Mouse (Mus musculus): ENCODE data around the gene Abhd16a. TPM values are rescaled to one million over a fixed set of nuclear protein-coding genes. Genes with fewer than 3 reads are reported as not detected.

Gene Abhd16a
- polyA plus RNA-seq, 1 experiment from 2014 or later, result 86.9 TPM

DNA sequence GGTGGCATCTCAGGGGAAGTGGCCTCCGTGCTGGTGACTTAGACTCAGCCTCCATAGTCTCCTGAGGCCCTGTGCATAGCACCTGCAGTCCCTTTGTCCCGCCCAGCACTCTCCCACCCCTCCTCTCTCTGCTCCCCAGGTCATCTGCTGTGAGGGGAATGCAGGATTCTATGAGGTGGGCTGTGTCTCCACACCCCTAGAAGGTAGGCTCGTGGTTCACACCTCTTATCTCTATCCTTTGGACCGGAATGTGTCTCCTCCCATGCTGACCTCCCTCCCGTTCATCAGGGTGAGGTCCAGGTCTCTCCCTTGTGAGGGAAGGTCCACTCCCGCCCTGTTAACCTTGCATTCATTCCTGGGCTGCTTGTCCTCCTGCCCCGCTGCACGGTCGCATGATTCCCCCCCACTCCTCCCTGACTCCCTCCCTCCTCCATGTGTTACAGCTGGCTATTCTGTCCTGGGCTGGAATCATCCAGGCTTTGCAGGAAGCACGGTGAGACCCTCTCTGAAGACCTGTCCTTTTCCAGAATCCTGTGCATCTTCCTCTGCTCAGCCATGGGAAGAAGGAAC lies 11.2 kb downstream of the Abhd16a start:
- Histone ChIP-seq H3K36me3 (peaks cover 90% of the 10 kb centered on the region), H3K9me3 (no peaks in the 10 kb centered on the region), H3K4me1 (replicated peaks) (no peaks in the 10 kb centered on the region), H3K9ac (peak overlapping the region; percentile 19; the same call in 1 of the 2 replicates), H3K27ac (no peak overlapping the region), H3K4me2 (no peak overlapping the region), H3K4me3 (no peak overlapping the region), H3K27me3 (no peaks in the 10 kb centered on the region)
- WGBS, result 80% methylated on average over 10 of the region's 10 CpGs
- no peak for ATAC-seq (ENCODE audit: low FRiP score)

DNA sequence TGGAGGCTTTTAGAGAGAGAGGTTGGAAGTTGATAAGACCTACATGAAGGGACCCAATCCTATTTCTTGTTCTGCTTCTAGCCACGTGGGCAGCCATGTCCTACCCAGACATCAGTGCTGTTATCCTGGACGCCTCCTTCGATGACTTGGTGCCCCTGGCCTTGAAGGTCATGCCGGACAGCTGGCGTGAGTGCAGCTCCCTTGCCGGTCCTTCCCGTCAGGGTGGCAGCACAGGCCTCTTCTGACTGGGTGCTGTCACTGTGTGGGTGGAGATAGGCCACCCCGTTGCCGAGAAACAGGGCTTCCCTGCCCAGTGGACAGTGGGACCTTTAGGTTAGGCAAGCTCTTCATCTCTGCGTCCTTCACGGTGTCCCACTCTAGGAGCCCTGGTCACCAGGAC lies 12.1 kb downstream of the Abhd16a start:
- Histone ChIP-seq H3K27me3 (no peaks in the 10 kb centered on the region), H3K4me1 (replicated peaks) (peaks cover 4% of the 10 kb centered on the region), H3K9ac (no peak overlapping the region), H3K4me2 (no peak overlapping the region), H3K27ac (no peak overlapping the region), H3K4me3 (no peak overlapping the region), H3K9me3 (no peaks in the 10 kb centered on the region), H3K36me3 (peaks cover 82% of the 10 kb centered on the region)
- ATAC-seq (ENCODE audit: low FRiP score), result no peak
- WGBS, result 93% methylated on average over 11 of the region's 11 CpGs

- ATAC-seq (ENCODE audit: low FRiP score), result no peak
- no peak overlapping the region for H3K4me2 ChIP-seq
- no peaks in the 10 kb centered on the region for H3K9me3 ChIP-seq
Measured at GRCm38 (mm10) chr17:35102299-35102698, 13.2 kb downstream of the Abhd16a start.

DNA sequence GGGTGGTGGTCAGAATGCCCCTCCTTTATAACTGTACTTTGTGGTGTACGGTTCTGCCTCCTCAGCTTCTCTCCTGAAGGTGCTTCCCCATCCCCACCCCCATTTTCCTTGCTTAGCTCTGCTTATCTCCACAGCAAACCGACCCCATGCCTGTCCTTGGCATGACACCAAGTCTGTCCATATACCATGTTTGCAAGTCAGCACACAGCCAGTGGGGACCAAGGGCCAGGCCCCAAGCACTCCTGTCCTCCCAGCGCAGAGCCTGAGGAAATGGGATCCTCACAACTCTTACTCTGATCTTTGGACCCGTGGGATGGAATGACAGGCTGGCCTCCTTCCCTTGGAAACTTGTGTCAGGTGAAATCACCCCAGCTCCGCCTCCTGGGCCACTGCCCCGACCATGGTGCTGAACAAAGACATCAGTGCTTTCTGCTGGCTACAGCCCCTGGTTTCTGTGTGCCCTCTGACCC lies 14.2 kb downstream of the Abhd16a start:
- peaks cover 61% of the 10 kb centered on the region for H3K36me3 ChIP-seq
- WGBS, result 75% methylated on average over 6 of the region's 6 CpGs
- H3K27ac ChIP-seq, result no peak overlapping the region
- ATAC-seq (ENCODE audit: low FRiP score), result no peak
- H3K4me1 ChIP-seq (replicated peaks), result peaks cover 7% of the 10 kb centered on the region
- no peaks in the 10 kb centered on the region for H3K27me3 ChIP-seq
- peak overlapping the region; percentile 24; the same call in 1 of the 2 replicates for H3K9ac ChIP-seq
- no peak overlapping the region for H3K4me2 ChIP-seq
- no peak overlapping the region for H3K4me3 ChIP-seq
- no peaks in the 10 kb centered on the region for H3K9me3 ChIP-seq

More at GRCm38 (mm10) chr17:35102299-35102698, 13.2 kb downstream of the Abhd16a start:
- WGBS, result 76% methylated on average over 8 of the region's 8 CpGs
- Histone ChIP-seq H3K36me3 (peaks cover 70% of the 10 kb centered on the region), H3K4me1 (replicated peaks) (peaks cover 7% of the 10 kb centered on the region), H3K9ac (0 out of 2 replicates have a peak overlapping the region, but pooled peaks have one; percentile 24), H3K4me3 (no peak overlapping the region), H3K27ac (no peak overlapping the region), H3K27me3 (no peaks in the 10 kb centered on the region)

DNA sequence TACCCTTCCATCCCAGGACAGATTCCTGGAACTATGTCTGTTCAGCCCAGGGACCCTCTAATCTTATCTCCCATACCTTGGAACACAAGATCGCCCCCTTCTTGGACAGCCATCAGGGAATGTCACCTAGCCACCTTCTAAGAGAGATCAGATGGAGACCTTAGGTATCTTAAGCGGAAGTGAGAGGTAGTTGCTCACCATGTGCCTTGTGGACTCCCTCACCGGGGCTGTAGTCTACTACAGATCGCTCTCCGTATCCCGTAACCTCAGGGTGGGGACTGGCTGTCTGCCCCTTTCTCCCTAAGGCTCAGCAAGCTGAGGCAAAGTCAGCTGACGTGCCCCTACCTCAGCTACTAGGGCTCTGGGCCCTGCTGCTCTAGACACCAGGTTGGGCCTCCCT lies 15.0 kb downstream of the Abhd16a start:
- Histone ChIP-seq H3K27ac (no peak overlapping the region), H3K4me1 (replicated peaks) (peaks cover 7% of the 10 kb centered on the region), H3K9me3 (no peaks in the 10 kb centered on the region), H3K27me3 (no peaks in the 10 kb centered on the region), H3K4me2 (no peak overlapping the region), H3K36me3 (peaks cover 52% of the 10 kb centered on the region), H3K4me3 (no peak overlapping the region), H3K9ac (0 out of 2 replicates have a peak overlapping the region, but pooled peaks have one; percentile 13)
- 96% methylated on average over 7 of the region's 7 CpGs for WGBS
- no peak for ATAC-seq (ENCODE audit: low FRiP score)

GRCm38 (mm10) chr17:35104754-35105153 lies 15.7 kb downstream of the Abhd16a start:
- no peak for ATAC-seq (ENCODE audit: low FRiP score)
- H3K4me1 ChIP-seq (replicated peaks), result peaks cover 7% of the 10 kb centered on the region
- no peaks in the 10 kb centered on the region for H3K27me3 ChIP-seq
- no peak overlapping the region for H3K4me3 ChIP-seq
- H3K27ac ChIP-seq, result no peak overlapping the region
- 80% methylated on average over 6 of the region's 6 CpGs for WGBS
- H3K9me3 ChIP-seq, result no peaks in the 10 kb centered on the region
- H3K9ac ChIP-seq, result no peak overlapping the region
- H3K36me3 ChIP-seq, result peaks cover 46% of the 10 kb centered on the region
- H3K4me2 ChIP-seq, result no peak overlapping the region

GRCm38 (mm10) chr17:35105740-35106389 lies 16.8 kb downstream of the Abhd16a start:
- H3K4me2 ChIP-seq, result peak overlapping the region; percentile 39; the same call in 1 of the 2 replicates
- H3K9ac ChIP-seq, result peak overlapping the region; percentile 65
- H3K36me3 ChIP-seq, result peaks cover 35% of the 10 kb centered on the region
- no peaks in the 10 kb centered on the region for H3K27me3 ChIP-seq
- peaks cover 7% of the 10 kb centered on the region for H3K4me1 ChIP-seq (replicated peaks)
- 0 out of 2 replicates have a peak, but pooled peaks have one; percentile 24 for ATAC-seq (ENCODE audit: low FRiP score)
- H3K27ac ChIP-seq, result no peak overlapping the region
- H3K4me3 ChIP-seq, result peak overlapping the region; percentile 11; the same call in 1 of the 2 replicates
- no peaks in the 10 kb centered on the region for H3K9me3 ChIP-seq
- WGBS, result 23% methylated on average over 13 of the region's 13 CpGs

GRCm38 (mm10) chr17:35106522-35106921 lies 17.5 kb downstream of the Abhd16a start:
- WGBS, result 72% methylated on average over 3 of the region's 3 CpGs
- Histone ChIP-seq H3K27me3 (no peaks in the 10 kb centered on the region), H3K27ac (no peak overlapping the region), H3K36me3 (peaks cover 28% of the 10 kb centered on the region), H3K4me3 (no peak overlapping the region), H3K4me1 (replicated peaks) (peaks cover 7% of the 10 kb centered on the region), H3K4me2 (no peak overlapping the region), H3K9me3 (no peaks in the 10 kb centered on the region), H3K9ac (0 out of 2 replicates have a peak overlapping the region, but pooled peaks have one; percentile 65)
- no peak for ATAC-seq (ENCODE audit: low FRiP score)

DNA sequence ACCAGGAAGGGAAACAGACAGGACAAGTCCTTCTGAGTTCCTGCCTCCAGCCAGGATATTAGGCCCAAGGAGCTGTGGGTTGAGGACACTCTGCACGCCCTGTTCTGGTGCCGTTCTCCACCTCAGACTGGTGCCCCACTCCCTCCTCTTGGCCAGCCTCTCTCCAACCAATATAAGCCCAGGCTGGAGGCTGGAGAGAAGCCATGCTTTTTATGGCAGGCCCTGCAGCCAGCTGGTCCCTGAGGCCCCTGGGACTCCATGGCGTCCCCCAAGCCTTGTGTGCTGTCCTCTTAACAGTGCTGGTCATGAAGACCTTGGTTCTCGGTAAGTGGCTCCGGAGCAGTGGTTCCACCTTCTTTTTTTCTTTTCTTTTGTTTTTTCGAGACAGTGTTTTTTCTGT lies 19.0 kb downstream of the Abhd16a start, which contains the start of gene Ly6g5c:
Ly6g5c (plus strand) TSS at position 183 of the 400 bp plus-strand sequence.
- Histone ChIP-seq H3K9me3 (no peaks in the 10 kb centered on the region), H3K4me3 (no peak within 1 kb of the TSS), H3K36me3 (peaks cover 12% of the 10 kb centered on the region), H3K4me2 (no peak within 1 kb of the TSS), H3K27me3 (no peaks in the 10 kb centered on the region), H3K4me1 (replicated peaks) (peaks cover 7% of the 10 kb centered on the region), H3K9ac (no peak within 1 kb of the TSS), H3K27ac (no peak within 1 kb of the TSS)
- ATAC-seq (ENCODE audit: low FRiP score), result no peak
- WGBS, result 89% methylated on average over 6 of the region's 6 CpGs

DNA sequence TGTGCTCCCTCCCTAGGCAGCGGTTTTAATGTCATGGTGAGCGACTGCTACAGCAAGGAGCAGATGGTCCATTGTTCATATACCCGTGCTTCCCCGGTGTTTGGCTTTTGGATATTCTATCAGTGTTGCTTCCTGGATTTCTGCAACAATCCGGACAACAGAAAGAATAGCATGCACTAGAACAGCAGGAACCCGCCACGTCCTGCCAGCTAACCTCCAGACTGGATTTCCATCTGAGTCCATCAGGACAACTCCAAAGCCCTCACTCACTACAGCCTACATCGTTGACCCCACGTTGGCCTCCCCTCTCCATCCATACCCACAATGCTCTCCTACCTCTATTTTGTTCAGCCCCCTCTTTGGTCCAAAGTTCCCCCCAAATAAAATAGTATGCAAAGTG lies 22.7 kb downstream of the Abhd16a start:
- Histone ChIP-seq H3K27me3 (no peaks in the 10 kb centered on the region), H3K4me1 (replicated peaks) (no peaks in the 10 kb centered on the region), H3K4me3 (no peak overlapping the region), H3K9me3 (no peaks in the 10 kb centered on the region), H3K9ac (no peak overlapping the region), H3K4me2 (no peak overlapping the region), H3K36me3 (peaks cover 28% of the 10 kb centered on the region), H3K27ac (no peak overlapping the region)
- 79% methylated on average over 9 of the region's 9 CpGs for WGBS
- ATAC-seq (ENCODE audit: low FRiP score), result no peak

DNA sequence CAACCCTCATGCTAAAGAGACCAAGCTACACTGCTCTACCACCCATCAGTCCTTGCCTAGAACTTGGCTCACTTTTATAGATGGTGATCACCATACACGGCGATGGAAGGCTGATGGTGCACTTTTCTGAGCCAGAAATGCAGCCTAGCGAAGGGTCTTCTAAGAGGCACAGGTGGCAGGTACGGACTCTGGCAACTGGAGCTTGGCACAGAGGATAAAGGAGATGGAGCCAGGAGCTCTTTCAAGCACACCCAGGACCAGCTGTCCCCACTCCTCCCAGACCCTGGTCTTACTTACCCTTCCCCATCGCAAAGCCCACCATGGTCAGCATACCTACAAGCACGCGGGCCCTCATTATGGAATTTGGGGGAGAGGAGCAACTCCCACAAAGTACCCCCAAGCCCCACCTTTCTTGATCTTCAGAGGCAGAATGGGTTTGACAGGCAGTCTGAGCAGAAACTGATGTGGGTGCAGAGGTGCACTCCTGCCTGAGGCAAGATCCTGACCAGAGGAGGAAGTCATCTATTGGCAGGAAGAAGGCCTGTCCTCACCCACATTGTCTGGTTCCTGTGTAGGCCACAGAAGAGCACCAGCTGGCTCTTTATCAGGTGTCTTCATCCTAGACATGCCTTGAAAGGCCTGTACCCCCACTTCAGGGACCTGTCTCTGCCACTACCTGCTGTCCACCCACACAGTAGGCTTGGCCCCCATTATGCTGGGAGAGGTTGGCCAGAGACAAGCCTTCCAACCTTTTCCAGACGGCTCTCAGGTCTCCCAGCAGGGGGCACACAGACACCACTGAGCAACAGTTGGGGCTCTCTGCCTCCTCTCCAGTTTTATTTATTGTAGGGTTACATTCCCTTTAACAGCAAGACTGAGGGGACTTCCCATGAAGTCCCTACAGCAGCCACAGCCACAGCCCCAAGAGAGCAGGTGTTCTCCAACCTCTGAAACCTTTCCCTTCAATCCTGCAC lies 26.3 kb downstream of the Abhd16a start, which contains the start of gene Ly6g5b:
Ly6g5b (minus strand) TSS at position 383 of the 974 bp plus-strand sequence.
- no peak for ATAC-seq (ENCODE audit: low FRiP score)
- no peaks in the 10 kb centered on the region for H3K27me3 ChIP-seq
- peaks cover 53% of the 10 kb centered on the region for H3K36me3 ChIP-seq
- no peak within 1 kb of the TSS for H3K9ac ChIP-seq
- no peak within 1 kb of the TSS for H3K4me3 ChIP-seq
- peaks cover 9% of the 10 kb centered on the region for H3K4me1 ChIP-seq (replicated peaks)
- H3K9me3 ChIP-seq, result no peaks in the 10 kb centered on the region
- no peak within 1 kb of the TSS for H3K27ac ChIP-seq
- WGBS, result 84% methylated on average over 8 of the region's 8 CpGs
- no peak within 1 kb of the TSS for H3K4me2 ChIP-seq

- peaks cover 50% of the 10 kb centered on the region for H3K36me3 ChIP-seq
- H3K27ac ChIP-seq, result peak overlapping the region; percentile 76
- peak overlapping the region; percentile 91 for H3K4me2 ChIP-seq
- no peaks in the 10 kb centered on the region for H3K27me3 ChIP-seq
- ATAC-seq (ENCODE audit: low FRiP score), result no peak; the same call in 1 of the 2 replicates
- H3K9ac ChIP-seq, result peak overlapping the region; percentile 97
- H3K4me1 ChIP-seq (replicated peaks), result peaks cover 26% of the 10 kb centered on the region
- peak overlapping the region; percentile 93 for H3K4me3 ChIP-seq
- under 1% methylated on average over 33 of the region's 33 CpGs for whole genome bisulfite sequencing
- no peaks in the 10 kb centered on the region for H3K9me3 ChIP-seq
Measured at GRCm38 (mm10) chr17:35120745-35121142, 31.7 kb downstream of the Abhd16a start.
